Mouse (Mus musculus) myocyte (in vitro differentiated cells): ENCODE measurements around the gene 2010005H15Rik.

Experiments used
- CEBPB ChIP-seq: IDR thresholded peaks from 2 replicates; pipeline ENCODE4 v1.6.1; 2011; ENCODE audit warnings: mild to moderate bottlenecking, moderate library complexity; ENCODE audit not compliant: poor library complexity, insufficient read depth, severe bottlenecking
- MAX ChIP-seq: IDR thresholded peaks from one replicate; pipeline ENCODE4 v1.6.1; 2011; ENCODE audit warnings: low read depth, mild to moderate bottlenecking, control low read depth
- POLR2A ChIP-seq: IDR thresholded peaks from one replicate; pipeline ENCODE4 v1.6.1; 2011; ENCODE audit warnings: low read depth, mild to moderate bottlenecking, control low read depth, moderate library complexity; ENCODE audit not compliant: insufficient read length
- REST ChIP-seq: IDR thresholded peaks from one replicate; pipeline ENCODE4 v1.6.1; 2011; ENCODE audit warnings: mild to moderate bottlenecking, control low read depth, moderate library complexity; ENCODE audit not compliant: insufficient read depth, insufficient read length

DNA sequence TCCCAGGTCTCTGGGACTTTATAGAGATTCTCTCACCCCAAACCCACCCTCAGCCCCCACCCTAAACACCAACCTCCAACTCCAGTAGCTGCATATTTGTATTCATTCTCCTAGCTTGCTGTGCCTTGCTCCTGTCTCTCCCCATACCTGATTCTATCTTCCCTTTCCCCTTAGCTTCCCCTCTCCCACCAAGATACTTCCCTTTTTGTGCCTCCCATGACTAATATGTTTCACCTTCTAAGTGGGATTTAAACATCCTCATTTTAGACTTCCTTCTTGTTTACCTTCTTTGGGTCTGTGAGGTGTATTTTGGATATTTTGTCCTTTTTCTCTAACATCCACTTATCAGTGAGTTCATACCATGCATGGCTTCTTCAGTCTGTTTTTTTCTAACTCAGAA is 45.2 kb upstream of the 2010005H15Rik start:
- TF ChIP-seq REST (no peak), MAX (no peak), POLR2A (no peak), CEBPB (no peak)
